In the genomic region with DNA sequence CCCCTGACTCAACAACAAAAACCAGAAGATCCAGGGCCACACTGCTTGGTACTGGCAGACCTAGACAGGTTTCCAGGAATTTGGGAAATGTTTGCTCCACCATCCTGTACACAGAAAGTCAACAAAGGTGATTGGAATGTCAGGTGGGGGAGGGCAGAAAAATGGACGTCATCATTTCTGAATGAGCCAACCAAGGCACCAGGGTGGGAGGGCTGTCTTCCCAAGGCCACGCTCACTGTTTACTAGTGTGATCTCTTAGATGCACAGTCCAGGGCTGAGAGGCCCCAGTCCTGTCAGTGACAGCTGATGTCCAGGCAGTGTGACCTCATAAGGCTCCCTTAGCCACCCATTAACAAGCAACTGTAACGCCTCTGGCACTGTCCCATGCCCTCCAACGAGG, we compare ENCODE assay signal across 21 mouse cellular contexts. TPM values are rescaled to one million over a fixed set of nuclear protein-coding genes. Genes with fewer than 3 reads are reported as not detected.
DNase-seq lines count a peak whose midpoint lies in the region; ATAC-seq and TF ChIP-seq lines count a peak whose summit lies in the region.
"Had no signal": no experiment of that assay in that cellular context is flagged by ENCODE, and none has a peak within 500 bp of the region (broad histone marks: within the 10 kb centered on the region; RNA-seq: fewer than 3 reads in every experiment).

No protein-coding gene starts in this region.

- peak; percentile 78 for TF ChIP-seq EP300 in liver, postnatal 0 days (IDR thresholded peaks at IDR 0.05; ENCODE audit: low read depth)

- H3K4me1 ChIP-seq in heart, embryonic 12.5 days (replicated peaks): peaks cover 36% of the 10 kb centered on the region
- H3K4me1 ChIP-seq in liver, embryonic 15.5 days (replicated peaks): peaks cover 38% of the 10 kb centered on the region
- H3K4me1 ChIP-seq in liver, postnatal 0 days (ENCODE audit: insufficient read depth): peaks cover 38% of the 10 kb centered on the region
- H3K4me1 ChIP-seq: forebrain, embryonic 13.5 days had no signal

- WGBS in heart, embryonic 12.5 days: 77% methylated on average over 4 of the region's 4 CpGs
- WGBS in liver, embryonic 15.5 days (ENCODE audit: insufficient replicate concordance): 68% methylated on average over 4 of the region's 4 CpGs
- WGBS in liver, postnatal 0 days (ENCODE audit: insufficient replicate concordance): 63% methylated on average over 4 of the region's 4 CpGs

- no peaks in the 10 kb centered on the region for H3K9me3 ChIP-seq in heart, embryonic 12.5 days (replicated peaks)
- no peaks in the 10 kb centered on the region for H3K9me3 ChIP-seq in liver, embryonic 15.5 days (replicated peaks)
- no peaks in the 10 kb centered on the region for H3K9me3 ChIP-seq in liver, postnatal 0 days (ENCODE audit: low read length)
- H3K9me3 ChIP-seq: embryonic facial prominence, embryonic 13.5 days; forebrain, embryonic 13.5 days; hindbrain, embryonic 12.5 days had no signal

- no peaks in the 10 kb centered on the region for H3K27me3 ChIP-seq in heart, embryonic 12.5 days (replicated peaks)
- H3K27me3 ChIP-seq in liver, embryonic 15.5 days: 0 out of 2 replicates have a peak, but pooled peaks cover 6% of the 10 kb centered on the region
- no peaks in the 10 kb centered on the region for H3K27me3 ChIP-seq in liver, postnatal 0 days (ENCODE audit: insufficient read depth, low read length)
- H3K27me3 ChIP-seq: CH12.LX; embryonic facial prominence, embryonic 13.5 days; forebrain, embryonic 13.5 days; hindbrain, embryonic 12.5 days; Patski had no signal

- no peak for TF ChIP-seq CTCF in liver, postnatal 0 days (IDR thresholded peaks at IDR 0.05; ENCODE audit: low read depth)

- no peak for ATAC-seq in heart, embryonic 12.5 days (ENCODE audit: insufficient number of reproducible peaks, low FRiP score)
- ATAC-seq in liver, embryonic 15.5 days (ENCODE audit: insufficient read depth): peak; percentile 51
- ATAC-seq in liver, postnatal 0 days: peak; percentile 86
- ATAC-seq: forebrain, embryonic 13.5 days; hindbrain, embryonic 16.5 days; Patski had no signal

- H3K36me3 ChIP-seq in heart, embryonic 12.5 days: no peaks in the 10 kb centered on the region
- no peaks in the 10 kb centered on the region for H3K36me3 ChIP-seq in liver, embryonic 15.5 days (replicated peaks)
- H3K36me3 ChIP-seq in liver, postnatal 0 days (replicated peaks; ENCODE audit: insufficient read depth, low read length): no peaks in the 10 kb centered on the region
- H3K36me3 ChIP-seq: embryonic facial prominence, embryonic 13.5 days; hindbrain, embryonic 12.5 days had no signal

- H3K4me2 ChIP-seq in heart, embryonic 12.5 days: no peak overlapping the region
- no peak overlapping the region for H3K4me2 ChIP-seq in liver, embryonic 15.5 days
- no peak overlapping the region for H3K4me2 ChIP-seq in liver, postnatal 0 days (ENCODE audit: low read depth, low read length)
- H3K4me2 ChIP-seq: embryonic facial prominence, embryonic 13.5 days; forebrain, embryonic 13.5 days; hindbrain, embryonic 12.5 days had no signal

- H3K9ac ChIP-seq in heart, embryonic 12.5 days: no peak overlapping the region
- no peak overlapping the region for H3K9ac ChIP-seq in liver, embryonic 15.5 days
- no peak overlapping the region for H3K9ac ChIP-seq in liver, postnatal 0 days (replicated peaks)
- H3K9ac ChIP-seq: embryonic facial prominence, embryonic 13.5 days; forebrain, embryonic 13.5 days; hindbrain, embryonic 12.5 days had no signal

- peak; percentile 89 for DNase-seq in heart, adult 11 months
- DNase-seq in liver (no peak), ZHBTc4 (ENCODE audit: low read depth, low spot score) (peak; percentile 38)
- DNase-seq in liver, postnatal 0 days: peak; percentile 75
- DNase-seq in right cerebral cortex, adult 18-20 months: no peak
- DNase-seq: adrenal gland, postnatal 10 days; cerebellum, adult 11-12 months; cerebellum, adult 9-10 months; cerebellum, postnatal 25 days; gastrocnemius, adult 2 months; gastrocnemius, postnatal 25 days; heart, postnatal 10 days; heart, postnatal 4 days had no signal

- no peak overlapping the region for H3K4me3 ChIP-seq in heart, embryonic 12.5 days
- H3K4me3 ChIP-seq in liver, embryonic 15.5 days (replicated peaks): no peak overlapping the region
- H3K4me3 ChIP-seq in liver, postnatal 0 days (ENCODE audit: low read depth, low read length): no peak overlapping the region
- H3K4me3 ChIP-seq: embryonic facial prominence, embryonic 13.5 days; forebrain, embryonic 13.5 days; gastrocnemius, adult 2 months; hindbrain, embryonic 12.5 days had no signal

- no peak overlapping the region for H3K27ac ChIP-seq in heart, embryonic 12.5 days (ENCODE audit: poor library complexity, severe bottlenecking)
- H3K27ac ChIP-seq in liver, embryonic 15.5 days (replicated peaks): peak overlapping the region; percentile 76
- peak overlapping the region; percentile 89 for H3K27ac ChIP-seq in liver, postnatal 0 days (ENCODE audit: low read depth)
- H3K27ac ChIP-seq: embryonic facial prominence, embryonic 13.5 days; forebrain, embryonic 13.5 days; gastrocnemius, adult 2 months; hindbrain, embryonic 12.5 days had no signal

RNA-seq across cellular contexts. Expression of gene Zfp36l1, which starts 32.9 kb away (rescaled TPM):
- 98.4 and 101 TPM in 2 replicates for polyA plus RNA-seq in heart, embryonic 12.5 days (2016; fragmentation: Nextera tagmentation; extraction: Ambion mirVana)
- polyA plus RNA-seq in liver, embryonic 15.5 days (2015; fragmentation: Nextera tagmentation; extraction: Ambion mirVana): 23.7 and 24.5 TPM in 2 replicates
- 42.0 and 45.7 TPM in 2 replicates for polyA plus RNA-seq in liver, postnatal 0 days (2015; fragmentation: Nextera tagmentation; extraction: Ambion mirVana)

Comparison
In these comparisons a context has a peak if more than half of its experiments do, and no peak if none do; other contexts are left out.
1. DNase-seq: peak in heart, adult 11 months (single experiment), ZHBTc4 (single experiment) and liver, postnatal 0 days (single experiment); none in liver (single experiment) and right cerebral cortex, adult 18-20 months (single experiment).